Comparison of ENCODE assay signal across 16 mouse cellular contexts in genomic region chr6:138873610-138874009, GRCm38 (mm10).
DNase-seq lines count a peak whose midpoint lies in the region; ATAC-seq lines count a peak whose summit lies in the region.
"Had no signal": no experiment of that assay in that cellular context is flagged by ENCODE, and none has a peak within 500 bp of the region (broad histone marks: within the 10 kb centered on the region; RNA-seq: fewer than 3 reads in every experiment).

No protein-coding gene starts in this region.

- peaks cover 6% of the 10 kb centered on the region; the same call in 1 of the 2 replicates for H3K4me1 ChIP-seq in midbrain, embryonic 13.5 days (replicated peaks)
- H3K4me1 ChIP-seq in midbrain, embryonic 11.5 days (ENCODE audit: control insufficient read depth, insufficient read depth, low read length): no peaks in the 10 kb centered on the region
- H3K4me1 ChIP-seq in forebrain, embryonic 14.5 days (ENCODE audit: control insufficient read depth, insufficient read depth, low read length): peaks cover 6% of the 10 kb centered on the region
- H3K4me1 ChIP-seq: embryonic facial prominence, embryonic 13.5 days; heart, embryonic 13.5 days; liver, embryonic 13.5 days; neural tube, embryonic 13.5 days had no signal

- peak; percentile 67; the same call in 1 of the 2 replicates for ATAC-seq in midbrain, embryonic 13.5 days
- no peak for ATAC-seq in midbrain, embryonic 11.5 days (ENCODE audit: low FRiP score)
- ATAC-seq in forebrain, embryonic 14.5 days: peak; percentile 69; the same call in 1 of the 2 replicates

- H3K36me3 ChIP-seq in midbrain, embryonic 13.5 days: no peaks in the 10 kb centered on the region
- no peaks in the 10 kb centered on the region for H3K36me3 ChIP-seq in midbrain, embryonic 11.5 days (ENCODE audit: control insufficient read depth, insufficient read depth, low read length)
- H3K36me3 ChIP-seq in forebrain, embryonic 14.5 days (ENCODE audit: control insufficient read depth, insufficient read depth, low read length): no peaks in the 10 kb centered on the region
- H3K36me3 ChIP-seq: embryonic facial prominence, embryonic 13.5 days; heart, embryonic 13.5 days; liver, embryonic 13.5 days; neural tube, embryonic 13.5 days had no signal

- H3K27ac ChIP-seq in midbrain, embryonic 13.5 days: no peak overlapping the region
- H3K27ac ChIP-seq in midbrain, embryonic 11.5 days (ENCODE audit: low read depth, low read length): no peak overlapping the region
- H3K27ac ChIP-seq in forebrain, embryonic 14.5 days (ENCODE audit: low read depth, low read length): no peak overlapping the region
- H3K27ac ChIP-seq: embryonic facial prominence, embryonic 13.5 days; heart, embryonic 13.5 days; liver, embryonic 13.5 days; neural tube, embryonic 13.5 days had no signal

- no peaks in the 10 kb centered on the region for H3K27me3 ChIP-seq in midbrain, embryonic 13.5 days
- H3K27me3 ChIP-seq in midbrain, embryonic 11.5 days (ENCODE audit: control insufficient read depth, insufficient read depth, low read length): no peaks in the 10 kb centered on the region
- no peaks in the 10 kb centered on the region for H3K27me3 ChIP-seq in forebrain, embryonic 14.5 days (replicated peaks; ENCODE audit: control insufficient read depth, insufficient read depth, low read length)
- H3K27me3 ChIP-seq: CH12.LX; embryonic facial prominence, embryonic 13.5 days; heart, embryonic 13.5 days; liver, embryonic 13.5 days; neural tube, embryonic 13.5 days had no signal

- 0 out of 2 replicates have a peak overlapping the region, but pooled peaks have one; percentile 3 for H3K4me2 ChIP-seq in midbrain, embryonic 13.5 days (replicated peaks)
- H3K4me2 ChIP-seq in midbrain, embryonic 11.5 days: no peak overlapping the region
- H3K4me2 ChIP-seq in forebrain, embryonic 14.5 days (ENCODE audit: low read length): peak overlapping the region; percentile 35; the same call in 1 of the 2 replicates
- H3K4me2 ChIP-seq: embryonic facial prominence, embryonic 13.5 days; heart, embryonic 13.5 days; liver, embryonic 13.5 days; neural tube, embryonic 13.5 days had no signal

- H3K4me3 ChIP-seq in midbrain, embryonic 13.5 days (replicated peaks): no peak overlapping the region
- no peak overlapping the region for H3K4me3 ChIP-seq in midbrain, embryonic 11.5 days (ENCODE audit: low read depth, low read length)
- H3K4me3 ChIP-seq in forebrain, embryonic 14.5 days (ENCODE audit: low read depth, low read length): no peak overlapping the region
- H3K4me3 ChIP-seq: embryonic facial prominence, embryonic 13.5 days; heart, embryonic 13.5 days; liver, embryonic 13.5 days; neural tube, embryonic 13.5 days had no signal

- WGBS in midbrain, embryonic 13.5 days: 73% methylated on average over 12 of the region's 12 CpGs
- 86% methylated on average over 12 of the region's 12 CpGs for WGBS in midbrain, embryonic 11.5 days
- WGBS in forebrain, embryonic 14.5 days: 33% methylated on average over 12 of the region's 12 CpGs

- no peaks in the 10 kb centered on the region for H3K9me3 ChIP-seq in midbrain, embryonic 13.5 days
- H3K9me3 ChIP-seq in midbrain, embryonic 11.5 days (ENCODE audit: control insufficient read depth, low read length): no peaks in the 10 kb centered on the region
- no peaks in the 10 kb centered on the region for H3K9me3 ChIP-seq in forebrain, embryonic 14.5 days (replicated peaks; ENCODE audit: control insufficient read depth, low read length)
- H3K9me3 ChIP-seq: embryonic facial prominence, embryonic 13.5 days; heart, embryonic 13.5 days; liver, embryonic 13.5 days; neural tube, embryonic 13.5 days had no signal

- DNase-seq in midbrain, embryonic 11.5 days (ENCODE audit: low spot score, missing footprints): no peak
- peak; percentile 65 for DNase-seq in forebrain, embryonic 14.5 days (ENCODE audit: low spot score)
- DNase-seq in layer of hippocampus, postnatal 10 days (ENCODE audit: low spot score in 2 of 2): peak; percentile 11 to 22
- peak; percentile 6 for DNase-seq in right cerebral cortex, postnatal 14 days
- no peak for DNase-seq in lung, postnatal 14 days
- DNase-seq in spleen, postnatal 10 days (ENCODE audit: low spot score in 2 of 2): no peak
- DNase-seq: adrenal gland, postnatal 36 days; cerebellum, adult 9-11 months; kidney, adult 18-20 months; liver, embryonic 13.5 days; thymus, postnatal 14 days had no signal

- H3K9ac ChIP-seq in midbrain, embryonic 13.5 days (replicated peaks): no peak overlapping the region
- H3K9ac ChIP-seq in midbrain, embryonic 11.5 days (ENCODE audit: low read length): no peak overlapping the region
- no peak overlapping the region for H3K9ac ChIP-seq in forebrain, embryonic 14.5 days (ENCODE audit: low read length)
- H3K9ac ChIP-seq: embryonic facial prominence, embryonic 13.5 days; heart, embryonic 13.5 days; liver, embryonic 13.5 days; neural tube, embryonic 13.5 days had no signal

Comparison
In these comparisons a context has a peak if more than half of its experiments do, and no peak if none do; other contexts are left out.
1. DNase-seq: peak in forebrain, embryonic 14.5 days (single experiment), layer of hippocampus, postnatal 10 days (2 of 2) and right cerebral cortex, postnatal 14 days (single experiment); none in midbrain, embryonic 11.5 days (single experiment), lung, postnatal 14 days (single experiment) and spleen, postnatal 10 days (0 of 2).